Mouse (Mus musculus) splenic B cell, adult 2 months (primary cell): ENCODE results near the gene Cldn8.

Experiments
- DNase-seq: peaks from one replicate; pipeline ENCODE4 v3.0.0-alpha.2; 2011; ENCODE audit warnings: low read depth, low spot score
- H3K27me3 ChIP-seq: 2 replicates; pipeline ENCODE4 v1.6.1; 2012; ENCODE audit warnings: mild to moderate bottlenecking, low read length, moderate library complexity, mixed read lengths; ENCODE audit not compliant: control insufficient read depth, poor library complexity, insufficient read depth, severe bottlenecking
- H3K36me3 ChIP-seq: 2 replicates; pipeline ENCODE4 v1.6.1; 2012; ENCODE audit warnings: mild to moderate bottlenecking, low read length, moderate library complexity, mixed read lengths; ENCODE audit not compliant: control insufficient read depth, poor library complexity, insufficient read depth, severe bottlenecking

Cldn8 gene

GRCm38 (mm10) chr16:88563045-88563913 is at the start of gene Cldn8:
Gene Cldn8 (minus strand): TSS chr16:88563183.
- no peak for DNase-seq
- Histone ChIP-seq H3K36me3 (no peaks in the 10 kb centered on the region), H3K27me3 (no peaks in the 10 kb centered on the region)

GRCm38 (mm10) chr16:88612712-88613111 is 49.7 kb upstream of the Cldn8 start:
- Histone ChIP-seq H3K27me3 (no peaks in the 10 kb centered on the region), H3K36me3 (no peaks in the 10 kb centered on the region)
- DNase-seq, result no peak

- no peak for DNase-seq
- Histone ChIP-seq H3K27me3 (no peaks in the 10 kb centered on the region), H3K36me3 (no peaks in the 10 kb centered on the region)
These were observed 48.9 kb upstream of the Cldn8 start, which contains the start of gene Krtap24-1 for GRCm38 (mm10) chr16:88611922-88612321. Gene Krtap24-1 (minus strand): TSS chr16:88612279.

GRCm38 (mm10) chr16:88604570-88604969 is 41.6 kb upstream of the Cldn8 start:
- H3K36me3 ChIP-seq, result no peaks in the 10 kb centered on the region
- H3K27me3 ChIP-seq, result no peaks in the 10 kb centered on the region
- DNase-seq, result no peak

GRCm38 (mm10) chr16:88602464-88602863 is 39.5 kb upstream of the Cldn8 start:
- Histone ChIP-seq H3K27me3 (no peaks in the 10 kb centered on the region), H3K36me3 (no peaks in the 10 kb centered on the region)
- no peak for DNase-seq

GRCm38 (mm10) chr16:88600303-88600702 is 37.3 kb upstream of the Cldn8 start:
- no peak for DNase-seq
- H3K27me3 ChIP-seq, result no peaks in the 10 kb centered on the region

GRCm38 (mm10) chr16:88599504-88600237 is 36.7 kb upstream of the Cldn8 start:
- Histone ChIP-seq H3K27me3 (no peaks in the 10 kb centered on the region), H3K36me3 (no peaks in the 10 kb centered on the region)
- no peak for DNase-seq

More at GRCm38 (mm10) chr16:88600303-88600702, 37.3 kb upstream of the Cldn8 start:
- H3K36me3 ChIP-seq, result no peaks in the 10 kb centered on the region

- H3K36me3 ChIP-seq, result no peaks in the 10 kb centered on the region
- no peaks in the 10 kb centered on the region for H3K27me3 ChIP-seq
- no peak for DNase-seq
These were observed 29.8 kb upstream of the Cldn8 start for GRCm38 (mm10) chr16:88592758-88593157.

- Histone ChIP-seq H3K27me3 (no peaks in the 10 kb centered on the region), H3K36me3 (no peaks in the 10 kb centered on the region)
- DNase-seq, result no peak
These were observed 20.4 kb upstream of the Cldn8 start for GRCm38 (mm10) chr16:88583338-88583737.

- no peaks in the 10 kb centered on the region for H3K27me3 ChIP-seq
- H3K36me3 ChIP-seq, result no peaks in the 10 kb centered on the region
- DNase-seq, result no peak
These were observed 13.1 kb upstream of the Cldn8 start for GRCm38 (mm10) chr16:88575885-88576679.

GRCm38 (mm10) chr16:88572904-88573404 is 10.0 kb upstream of the Cldn8 start:
- Histone ChIP-seq H3K36me3 (no peaks in the 10 kb centered on the region), H3K27me3 (no peaks in the 10 kb centered on the region)
- DNase-seq, result no peak

- no peaks in the 10 kb centered on the region for H3K27me3 ChIP-seq
- H3K36me3 ChIP-seq, result no peaks in the 10 kb centered on the region
- no peak for DNase-seq
These were observed 7.2 kb upstream of the Cldn8 start for GRCm38 (mm10) chr16:88570136-88570535.

GRCm38 (mm10) chr16:88569732-88570131 is 6.7 kb upstream of the Cldn8 start:
- Histone ChIP-seq H3K27me3 (no peaks in the 10 kb centered on the region), H3K36me3 (no peaks in the 10 kb centered on the region)
- no peak for DNase-seq

GRCm38 (mm10) chr16:88569096-88569495 is 6.1 kb upstream of the Cldn8 start:
- DNase-seq, result no peak
- no peaks in the 10 kb centered on the region for H3K27me3 ChIP-seq
- H3K36me3 ChIP-seq, result no peaks in the 10 kb centered on the region
